Mouse (Mus musculus) liver, embryonic 13.5 days (tissue): ENCODE measurements at regions not wholly inside any gene's neighbourhood (a gene's known extent, or its start where the extent isn't known, plus 50 kb on each side); places are given as distances from the start of the nearest gene placed in this dataset.
"Not testable (repeated sequence)": the region's sequence is repeated elsewhere in the genome, so short reads cannot be mapped to it uniquely, and the experiment has no call there.

Experiments used
- ATAC-seq: fragments of 200-750 bp; cut with Nextera tagmentation; 2 replicates; pipeline ENCODE4 v1.8.0; 2017; ENCODE audit warnings: low read depth, mild to moderate bottlenecking, moderate number of reproducible peaks, moderate library complexity
- DNase-seq: peaks from one replicate; pipeline ENCODE4 v3.0.0; 2022
- H3K27ac ChIP-seq: fragments of 300-500 bp; sonication (generic); 2 replicates; pipeline ENCODE4 v1.5.1; 2015; ENCODE audit warnings: moderate library complexity, mild to moderate bottlenecking, inconsistent platforms
- H3K27me3 ChIP-seq: fragments of 300-500 bp; sonication (generic); 2 replicates; pipeline ENCODE4 v1.6.1; 2015; ENCODE audit warnings: mild to moderate bottlenecking, inconsistent platforms
- H3K36me3 ChIP-seq: fragments of 300-500 bp; sonication (generic); 2 replicates; pipeline ENCODE4 v1.6.1; 2015; ENCODE audit warnings: mild to moderate bottlenecking, inconsistent platforms
- H3K4me1 ChIP-seq: fragments of 300-500 bp; sonication (generic); replicated peaks from 2 replicates; pipeline ENCODE4 v1.6.1; 2015; ENCODE audit warnings: inconsistent platforms
- H3K4me2 ChIP-seq: fragments of 300-500 bp; sonication (generic); 2 replicates; pipeline ENCODE4 v1.6.1; 2015; ENCODE audit warnings: inconsistent platforms, mild to moderate bottlenecking, moderate library complexity
- H3K4me3 ChIP-seq: fragments of 300-500 bp; sonication (generic); replicated peaks from 2 replicates; pipeline ENCODE4 v1.5.1; 2015; ENCODE audit warnings: mild to moderate bottlenecking, inconsistent platforms
- H3K9ac ChIP-seq: fragments of 300-500 bp; sonication (generic); 2 replicates; pipeline ENCODE4 v1.6.1; 2015; ENCODE audit warnings: mild to moderate bottlenecking, inconsistent platforms
- H3K9me3 ChIP-seq: fragments of 300-500 bp; sonication (generic); replicated peaks from 2 replicates; pipeline ENCODE4 v1.6.1; 2016; ENCODE audit warnings: inconsistent platforms
- WGBS: fragments of 180-500 bp; shearing (Covaris S2); methylation state at CpG from one replicate; pipeline ENCODE4 v1.1.7; 2015; ENCODE audit not compliant: insufficient replicate concordance; 5-methylcytosine and 5-hydroxymethylcytosine counted together

GRCm38 (mm10) chr15:92975774-92976173, 299.2 kb downstream of the Gxylt1 start:
- WGBS, result 58% methylated on average over 4 of the region's 4 CpGs
- DNase-seq, result no peak
- no peak overlapping the region for H3K4me3 ChIP-seq

DNA sequence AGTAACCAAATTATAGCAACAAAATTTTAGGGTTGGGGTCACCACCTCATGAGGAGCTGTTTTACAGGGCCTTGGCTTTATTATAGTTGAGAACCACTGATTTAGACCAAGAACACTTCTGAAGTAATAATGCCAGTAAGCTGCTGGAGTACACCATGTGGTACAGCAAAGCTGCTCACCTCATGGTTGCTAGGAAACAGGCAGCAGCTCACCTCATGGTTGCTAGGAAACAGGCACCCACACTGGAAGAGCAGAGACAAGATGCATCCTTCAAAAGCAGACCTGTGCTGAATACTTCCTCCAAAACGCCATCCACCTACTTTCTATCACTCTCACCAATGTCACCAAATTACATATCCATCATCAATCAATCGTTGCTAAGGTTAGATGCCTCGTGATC, 300.0 kb downstream of the Gxylt1 start:
- Histone ChIP-seq H3K9me3 (no peaks in the 10 kb centered on the region), H3K27ac (no peak overlapping the region), H3K4me2 (no peak overlapping the region), H3K36me3 (no peaks in the 10 kb centered on the region), H3K27me3 (no peaks in the 10 kb centered on the region), H3K4me3 (no peak overlapping the region), H3K9ac (no peak overlapping the region), H3K4me1 (no peaks in the 10 kb centered on the region)
- 42% methylated on average over 3 of the region's 3 CpGs for WGBS
- DNase-seq, result no peak
- ATAC-seq, result no peak

More at GRCm38 (mm10) chr15:92975774-92976173, 299.2 kb downstream of the Gxylt1 start:
- ATAC-seq, result no peak
- Histone ChIP-seq H3K27ac (no peak overlapping the region), H3K4me2 (no peak overlapping the region), H3K9me3 (no peaks in the 10 kb centered on the region), H3K9ac (no peak overlapping the region), H3K27me3 (no peaks in the 10 kb centered on the region), H3K36me3 (no peaks in the 10 kb centered on the region), H3K4me1 (no peaks in the 10 kb centered on the region)

DNA sequence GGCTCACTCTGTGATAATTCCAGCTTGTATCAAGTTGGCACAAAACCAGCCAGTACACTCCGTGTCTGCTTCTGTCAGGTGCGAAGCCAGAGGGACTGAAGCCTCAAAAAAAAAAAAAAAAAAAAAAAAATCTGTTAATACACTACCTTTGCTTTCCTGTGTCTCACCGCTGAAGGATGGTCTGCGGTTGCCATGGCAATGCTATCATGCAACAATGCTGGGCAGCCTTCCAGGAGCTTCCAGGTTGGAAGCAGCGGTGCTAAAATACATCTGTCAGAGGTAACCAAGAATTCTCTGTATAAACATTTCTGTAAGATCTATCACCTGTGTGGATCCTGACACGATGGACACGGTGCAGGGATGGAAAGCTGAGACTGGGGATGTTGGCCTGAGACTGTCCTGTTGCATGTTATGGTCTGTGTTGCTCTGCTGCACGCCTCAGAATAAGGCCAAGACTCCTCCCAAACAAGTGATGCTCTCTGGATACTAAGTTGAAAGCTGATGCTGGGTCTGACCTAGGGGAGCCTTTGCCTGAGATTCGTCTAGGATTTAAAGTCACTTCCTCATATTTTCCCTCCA, 301.2 kb downstream of the Gxylt1 start:
- 56% methylated on average over 9 of the region's 9 CpGs for WGBS
- Histone ChIP-seq H3K27me3 (no peaks in the 10 kb centered on the region), H3K9me3 (no peaks in the 10 kb centered on the region), H3K36me3 (no peaks in the 10 kb centered on the region), H3K4me3 (no peak overlapping the region), H3K9ac (no peak overlapping the region), H3K27ac (no peak overlapping the region), H3K4me2 (no peak overlapping the region), H3K4me1 (no peaks in the 10 kb centered on the region)
- DNase-seq, result no peak
- no peak for ATAC-seq

- ATAC-seq, result no peak
- H3K27ac ChIP-seq, result no peak overlapping the region
- H3K4me1 ChIP-seq, result no peaks in the 10 kb centered on the region
- WGBS, result 57% methylated on average over 1 of the region's 1 CpGs
- DNase-seq, result no peak
- H3K9ac ChIP-seq, result no peak overlapping the region
- no peak overlapping the region for H3K4me2 ChIP-seq
- no peaks in the 10 kb centered on the region for H3K9me3 ChIP-seq
- no peak overlapping the region for H3K4me3 ChIP-seq
- no peaks in the 10 kb centered on the region for H3K27me3 ChIP-seq
- H3K36me3 ChIP-seq, result no peaks in the 10 kb centered on the region
Observed at GRCm38 (mm10) chr15:92965556-92965955, 309.4 kb downstream of the Gxylt1 start.

GRCm38 (mm10) chr15:92964901-92965300, 310.1 kb downstream of the Gxylt1 start:
- Histone ChIP-seq H3K27ac (no peak overlapping the region), H3K9me3 (no peaks in the 10 kb centered on the region), H3K4me3 (no peak overlapping the region), H3K4me2 (no peak overlapping the region), H3K4me1 (no peaks in the 10 kb centered on the region), H3K9ac (no peak overlapping the region), H3K36me3 (no peaks in the 10 kb centered on the region), H3K27me3 (no peaks in the 10 kb centered on the region)
- no peak for ATAC-seq
- no peak for DNase-seq
- 48% methylated on average over 3 of the region's 3 CpGs for WGBS

- H3K9me3 ChIP-seq, result no peaks in the 10 kb centered on the region
- WGBS, result 65% methylated on average over 1 of the region's 1 CpGs
- H3K27ac ChIP-seq, result no peak overlapping the region
- DNase-seq (no peak), ATAC-seq (no peak)
- H3K36me3 ChIP-seq, result no peaks in the 10 kb centered on the region
- H3K4me1 ChIP-seq, result no peaks in the 10 kb centered on the region
- H3K4me2 ChIP-seq, result no peak overlapping the region
- H3K4me3 ChIP-seq, result no peak overlapping the region
- no peak overlapping the region for H3K9ac ChIP-seq
- H3K27me3 ChIP-seq, result no peaks in the 10 kb centered on the region
Observed at GRCm38 (mm10) chr15:92964131-92964530, 310.8 kb downstream of the Gxylt1 start.

GRCm38 (mm10) chr15:92950912-92951311, 324.1 kb downstream of the Gxylt1 start:
- DNase-seq, H3K9ac ChIP-seq, H3K27ac ChIP-seq, H3K9me3 ChIP-seq, H3K4me2 ChIP-seq, H3K27me3 ChIP-seq, H3K36me3 ChIP-seq, H3K4me3 ChIP-seq, H3K4me1 ChIP-seq, ATAC-seq: not testable (repeated sequence)
- 48% methylated on average over 3 of the region's 3 CpGs for WGBS

GRCm38 (mm10) chr15:92946216-92946615, 328.8 kb downstream of the Gxylt1 start:
- Histone ChIP-seq H3K4me2 (no peak overlapping the region), H3K27me3 (no peaks in the 10 kb centered on the region), H3K36me3 (no peaks in the 10 kb centered on the region), H3K9me3 (no peaks in the 10 kb centered on the region), H3K27ac (no peak overlapping the region), H3K4me1 (no peaks in the 10 kb centered on the region), H3K9ac (no peak overlapping the region), H3K4me3 (no peak overlapping the region)
- ATAC-seq (no peak), DNase-seq (no peak)
- WGBS, result 59% methylated on average over 5 of the region's 5 CpGs

GRCm38 (mm10) chr15:92903821-92904220, 371.2 kb downstream of the Gxylt1 start:
- DNase-seq, result no peak
- Histone ChIP-seq H3K36me3 (no peaks in the 10 kb centered on the region), H3K27me3 (no peaks in the 10 kb centered on the region), H3K4me3 (no peak overlapping the region), H3K27ac (no peak overlapping the region), H3K9me3 (peaks cover 4% of the 10 kb centered on the region; the same call in 1 of the 2 replicates), H3K9ac (no peak overlapping the region), H3K4me2 (no peak overlapping the region), H3K4me1 (no peaks in the 10 kb centered on the region)
- WGBS, result 63% methylated on average over 8 of the region's 8 CpGs
- no peak for ATAC-seq

GRCm38 (mm10) chr15:92897277-92897676, 377.7 kb downstream of the Gxylt1 start:
- Histone ChIP-seq H3K27ac (no peak overlapping the region), H3K4me1 (no peaks in the 10 kb centered on the region), H3K4me3 (no peak overlapping the region), H3K9ac (no peak overlapping the region), H3K36me3 (no peaks in the 10 kb centered on the region), H3K9me3 (peaks cover 4% of the 10 kb centered on the region; the same call in 1 of the 2 replicates), H3K27me3 (no peaks in the 10 kb centered on the region), H3K4me2 (no peak overlapping the region)
- DNase-seq (no peak), ATAC-seq (no peak)
- WGBS, result 61% methylated on average over 7 of the region's 7 CpGs

DNA sequence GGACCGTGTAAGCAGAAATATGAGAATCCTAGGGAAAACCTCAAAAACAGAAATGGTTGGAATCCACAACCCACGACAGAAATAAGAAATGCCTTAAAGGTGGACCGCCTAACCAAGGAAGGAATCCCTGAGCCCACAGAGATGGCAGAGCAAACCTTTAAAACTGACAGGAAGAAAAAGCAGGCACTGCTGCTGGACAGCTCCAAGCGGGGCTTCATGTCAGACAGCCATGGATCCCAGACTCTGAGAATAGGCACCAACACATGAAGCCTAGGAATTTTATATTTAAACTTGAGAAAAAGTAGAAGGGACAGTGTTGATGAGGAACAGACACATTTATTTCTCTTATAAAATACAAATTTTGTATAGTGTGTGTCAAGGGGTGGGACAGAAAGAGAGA, 379.1 kb downstream of the Gxylt1 start:
- 45% methylated on average over 4 of the region's 4 CpGs for WGBS
- ATAC-seq (no peak), DNase-seq (no peak)
- H3K36me3 ChIP-seq, result no peaks in the 10 kb centered on the region
- no peaks in the 10 kb centered on the region for H3K4me1 ChIP-seq
- H3K27me3 ChIP-seq, result no peaks in the 10 kb centered on the region
- no peak overlapping the region for H3K4me3 ChIP-seq
- H3K9ac ChIP-seq, result no peak overlapping the region
- peaks cover 3% of the 10 kb centered on the region; the same call in 1 of the 2 replicates for H3K9me3 ChIP-seq
- H3K4me2 ChIP-seq, result no peak overlapping the region
- no peak overlapping the region for H3K27ac ChIP-seq

DNA sequence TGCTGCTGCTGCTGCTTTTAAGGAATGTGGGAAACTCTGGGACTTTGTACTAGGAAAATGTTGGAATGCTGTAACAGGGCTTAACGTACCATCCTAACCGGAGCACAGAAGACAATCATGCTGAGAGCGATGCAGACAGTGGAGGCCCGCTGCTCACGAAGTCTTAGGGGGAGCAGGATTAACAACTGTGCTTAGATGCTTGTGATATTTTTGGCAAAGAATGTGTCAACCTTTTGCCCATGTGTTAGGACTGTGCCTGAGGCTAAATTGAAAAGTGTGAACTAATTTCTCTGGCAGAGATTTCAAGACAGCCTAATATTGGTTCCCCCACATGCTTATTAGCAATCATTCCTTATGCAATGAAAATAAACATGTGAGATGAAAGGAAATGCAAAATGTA, 398.5 kb downstream of the Gxylt1 start:
- H3K4me3 ChIP-seq, result no peak overlapping the region
- no peak for ATAC-seq
- no peak for DNase-seq
- H3K27ac ChIP-seq, result no peak overlapping the region
- WGBS, result 78% methylated on average over 5 of the region's 5 CpGs
- H3K27me3 ChIP-seq, result no peaks in the 10 kb centered on the region
- no peak overlapping the region for H3K4me2 ChIP-seq
- H3K36me3 ChIP-seq, result no peaks in the 10 kb centered on the region
- no peaks in the 10 kb centered on the region for H3K4me1 ChIP-seq
- H3K9me3 ChIP-seq, result no peaks in the 10 kb centered on the region
- H3K9ac ChIP-seq, result no peak overlapping the region
